Mouse (Mus musculus) thymus, adult 2 months (tissue): Measurements from ENCODE around the gene Cdca5.

Experiments used
- CTCF ChIP-seq: fragments of 200-500 bp; IDR thresholded peaks from 2 replicates; pipeline ENCODE4 v1.5.1; 2012; ENCODE audit warnings: mild to moderate bottlenecking, control low read depth, low read length, moderate library complexity, borderline replicate concordance; ENCODE audit not compliant: control insufficient read depth, poor library complexity, insufficient read depth; ENCODE audit errors: extremely low read depth
- POLR2A ChIP-seq: fragments of 200-500 bp; IDR thresholded peaks from 2 replicates; pipeline ENCODE4 v1.6.1; 2012; ENCODE audit warnings: mild to moderate bottlenecking, low read length, control low read depth, moderate library complexity; ENCODE audit not compliant: control insufficient read depth, poor library complexity, insufficient read depth; ENCODE audit errors: extremely low read depth

DNA sequence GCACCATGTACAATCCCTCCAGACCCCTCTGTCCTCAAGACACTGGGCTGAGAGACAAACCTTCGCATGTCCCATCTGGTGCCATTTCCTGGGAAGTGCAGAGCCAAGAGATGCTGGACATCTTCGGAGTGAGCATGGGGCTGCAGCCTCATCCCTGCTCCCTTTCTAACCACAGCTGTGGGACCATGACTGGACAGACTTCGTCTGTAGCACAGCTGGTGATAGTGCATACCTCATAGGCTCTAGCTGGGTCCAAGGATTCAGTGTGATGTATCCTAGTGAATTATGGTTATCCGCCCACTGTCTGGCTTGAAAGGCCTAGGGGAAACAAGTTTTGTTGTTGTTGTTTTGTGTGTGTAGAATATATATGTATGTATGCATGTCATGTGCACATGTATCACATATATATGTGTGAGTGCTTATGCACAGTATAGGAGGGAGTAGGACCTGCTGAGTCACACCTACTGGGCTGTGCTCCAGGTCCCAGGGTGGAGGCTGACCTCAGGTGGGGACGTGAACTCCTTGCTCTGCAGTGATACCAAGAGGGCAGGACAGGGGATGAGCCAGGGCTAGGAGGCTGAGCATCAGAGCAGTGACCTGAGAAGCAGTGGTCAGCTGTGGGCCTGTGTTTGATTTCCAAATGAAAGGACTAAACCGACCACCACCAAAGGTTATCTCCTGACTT is 17.5 kb downstream of the Cdca5 start:
- TF ChIP-seq CTCF (no peak), POLR2A (no peak)
